Mouse (Mus musculus): Measurements from ENCODE around the gene Caap1.

Gene Caap1

GRCm38 (mm10) chr4:94515366-94515765 lies 41.2 kb downstream of the Caap1 start:
- DNase-seq (ENCODE audit: extremely low spot score, low read depth, low spot score): no peak

GRCm38 (mm10) chr4:94476749-94477399 lies 79.7 kb downstream of the Caap1 start:
- no peak for DNase-seq (ENCODE audit: extremely low spot score, low read depth, low spot score)

GRCm38 (mm10) chr4:94473286-94473685 lies 83.3 kb downstream of the Caap1 start:
- DNase-seq (ENCODE audit: extremely low spot score, low read depth, low spot score): no peak

DNA sequence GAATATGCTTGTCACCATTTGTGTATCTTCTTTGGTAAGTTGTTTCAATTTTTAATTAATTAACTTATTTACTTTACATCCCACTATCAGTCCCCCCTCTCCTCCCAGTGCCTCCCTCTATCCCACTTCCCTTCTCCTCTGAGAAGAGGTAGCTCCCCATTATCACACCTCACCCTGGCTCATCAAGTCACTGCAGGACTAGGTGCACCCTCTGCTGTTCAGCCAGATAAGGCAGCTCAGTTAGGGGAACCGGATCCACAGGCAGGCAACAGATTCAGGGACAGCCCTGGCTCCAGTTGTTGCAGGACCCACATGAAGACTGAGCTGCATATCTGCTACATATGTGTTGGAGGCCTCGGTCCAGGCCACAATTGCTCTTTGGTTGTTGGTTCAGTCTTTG lies 97.2 kb downstream of the Caap1 start:
- no peak for DNase-seq (ENCODE audit: extremely low spot score, low read depth, low spot score)

- DNase-seq (ENCODE audit: extremely low spot score, low read depth, low spot score): no peak
Measured at GRCm38 (mm10) chr4:94454857-94455256, 101.7 kb downstream of the Caap1 start.
